Mouse (Mus musculus) naive thymus-derived CD4-positive, alpha-beta T cell, adult 5 months (primary cell): ENCODE results near the gene Gtf2a1. TPM values are rescaled to one million over a fixed set of nuclear protein-coding genes. Genes with fewer than 3 reads are reported as not detected.

Experiments
- polyA plus RNA-seq: library from polyadenylated mRNA; unstranded; fragments of 100-300 nt; shearing (Covaris generic); gene quantifications from one replicate; pipeline ENCODE4 v1.2.1, GENCODE M21; 2017

The Gtf2a1 gene
- polyA plus RNA-seq = 24.3 TPM

GRCm38 (mm10) chr12:91589847-91590690 lies at the start of gene Gtf2a1:
Gtf2a1 (minus strand) TSS chr12:91590487.

Other genes starting within 250 kb of the Gtf2a1 start
- 10.0 TPM for gene Cep128, start 206.1 kb downstream of the Gtf2a1 start, polyA plus RNA-seq
- not detected for gene Tshr, start 205.9 kb downstream of the Gtf2a1 start, polyA plus RNA-seq
- 0.47 TPM for gene Ston2, start 197.9 kb upstream of the Gtf2a1 start, polyA plus RNA-seq